Mouse (Mus musculus): ENCODE results near the gene Kidins220. TPM values are rescaled to one million over a fixed set of nuclear protein-coding genes. Genes with fewer than 3 reads are reported as not detected.

The Kidins220 gene
- total and polyA plus RNA-seq, 2 experiments = 21.8 to 26.6 TPM

DNA sequence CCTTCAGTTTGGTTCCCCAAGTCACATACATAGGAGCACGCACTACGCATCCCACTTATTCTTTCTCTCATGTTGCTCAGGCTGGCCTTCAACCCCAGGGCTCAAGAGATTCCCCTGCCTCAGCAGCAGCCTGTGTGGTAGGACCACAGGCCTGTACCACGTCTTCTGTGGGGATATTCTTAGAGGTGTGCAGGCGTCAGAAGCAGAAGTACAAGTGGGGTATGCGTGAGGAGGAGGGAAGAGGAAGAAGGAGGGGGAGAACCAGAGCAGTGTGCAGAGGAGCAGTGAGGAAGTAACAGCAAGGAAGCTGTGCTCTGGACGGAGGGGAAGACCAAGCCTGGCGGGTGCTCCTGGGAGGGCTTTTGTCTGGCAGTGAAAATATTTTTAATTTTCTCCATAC is 79.8 kb downstream of the Kidins220 start:
- DNase-seq (ENCODE audit: extremely low read depth, low read depth, low spot score) = no peak
- H3K27ac ChIP-seq (replicated peaks; ENCODE audit: insufficient read depth, low read depth, low read length) = no peak overlapping the region
- TF ChIP-seq CTCF (IDR thresholded peaks at IDR 0.05; ENCODE audit: low read depth, low read length) (no peak), POLR2A (IDR thresholded peaks at IDR 0.05; ENCODE audit: extremely low read depth, insufficient read depth, low read length) (no peak)
- peaks cover 52% of the 10 kb centered on the region for H3K36me3 ChIP-seq (ENCODE audit: control insufficient read depth, insufficient read depth, low read length)
- H3K4me1 ChIP-seq (ENCODE audit: control insufficient read depth, insufficient read depth, low read length) = no peaks in the 10 kb centered on the region
- WGBS = 85% methylated on average over 7 of the region's 7 CpGs
- no peak overlapping the region for H3K9ac ChIP-seq (ENCODE audit: low read depth, low read length)
- H3K79me2 ChIP-seq (ENCODE audit: control insufficient read depth, insufficient read depth, low read length) = no peaks in the 10 kb centered on the region
- no peaks in the 10 kb centered on the region for H3K27me3 ChIP-seq (ENCODE audit: control insufficient read depth, insufficient read depth, low read length)
- no peak overlapping the region for H3K4me3 ChIP-seq (ENCODE audit: insufficient read depth, low read depth, low read length)

DNA sequence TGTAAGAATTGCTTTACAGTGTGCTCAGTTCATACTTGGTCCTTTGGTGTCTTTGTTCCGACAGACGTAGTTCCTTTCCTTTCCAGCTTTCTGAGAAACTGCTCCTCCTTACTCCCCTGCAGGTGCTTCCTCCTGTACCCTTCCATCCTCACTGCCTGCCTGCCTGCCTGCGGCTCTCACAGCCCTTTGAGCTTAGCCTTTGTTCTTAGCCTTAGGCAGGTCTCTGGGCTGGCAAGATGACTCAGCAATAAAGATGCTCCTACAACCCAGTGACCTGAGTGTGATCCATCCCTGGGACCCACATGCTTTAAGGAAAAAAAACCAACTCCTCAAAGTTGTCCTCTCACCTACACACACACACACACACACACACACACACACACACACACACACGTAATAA is 80.2 kb downstream of the Kidins220 start:
- Histone ChIP-seq H3K79me2 (ENCODE audit: control insufficient read depth, insufficient read depth, low read length) (no peaks in the 10 kb centered on the region), H3K4me1 (ENCODE audit: control insufficient read depth, insufficient read depth, low read length) (no peaks in the 10 kb centered on the region), H3K27ac (replicated peaks; ENCODE audit: insufficient read depth, low read depth, low read length) (no peak overlapping the region), H3K4me3 (ENCODE audit: insufficient read depth, low read depth, low read length) (no peak overlapping the region), H3K36me3 (ENCODE audit: control insufficient read depth, insufficient read depth, low read length) (peaks cover 51% of the 10 kb centered on the region), H3K9ac (ENCODE audit: low read depth, low read length) (no peak overlapping the region), H3K27me3 (ENCODE audit: control insufficient read depth, insufficient read depth, low read length) (no peaks in the 10 kb centered on the region)
- 80% methylated on average over 4 of the region's 4 CpGs for WGBS
- no peak for DNase-seq (ENCODE audit: extremely low read depth, low read depth, low spot score)
- TF ChIP-seq POLR2A (IDR thresholded peaks at IDR 0.05; ENCODE audit: extremely low read depth, insufficient read depth, low read length) (no peak), CTCF (IDR thresholded peaks at IDR 0.05; ENCODE audit: low read depth, low read length) (no peak)

DNA sequence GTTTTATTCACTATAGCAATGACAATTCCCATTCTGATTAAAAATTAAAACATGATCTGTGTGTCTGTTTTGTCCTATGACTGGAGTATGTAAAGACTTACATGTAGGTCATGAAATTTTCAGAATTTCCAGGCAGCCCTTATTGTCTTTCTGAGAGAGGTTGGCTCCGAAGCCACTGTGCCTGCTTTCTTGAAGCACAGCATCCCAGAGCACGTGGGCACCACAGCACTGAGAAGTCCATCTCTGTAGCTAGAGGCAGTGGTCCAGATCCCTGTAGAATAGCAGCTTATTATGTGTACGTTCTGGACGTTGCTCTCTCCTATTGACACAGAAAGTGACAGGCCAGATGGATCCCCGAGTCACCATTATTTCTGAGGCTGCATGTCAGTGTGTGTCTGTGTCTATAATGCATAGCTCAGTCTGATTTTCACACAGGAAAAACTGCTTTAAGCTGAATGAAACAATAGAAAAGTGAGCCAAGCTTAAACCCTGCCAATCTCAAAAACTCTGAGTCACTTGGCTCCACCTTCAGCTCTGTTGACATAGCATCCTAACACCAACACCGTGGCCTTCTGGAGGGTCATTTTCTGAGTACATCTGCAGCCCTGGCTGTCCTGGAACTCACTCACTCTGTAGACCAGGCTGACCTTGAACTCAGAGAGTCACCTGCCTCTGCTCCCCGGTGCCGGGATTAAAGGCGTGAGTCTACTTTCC is 84.9 kb downstream of the Kidins220 start:
- no peaks in the 10 kb centered on the region for H3K27me3 ChIP-seq (ENCODE audit: control insufficient read depth, insufficient read depth, low read length)
- no peak overlapping the region for H3K4me3 ChIP-seq (ENCODE audit: insufficient read depth, low read depth, low read length)
- no peak overlapping the region for H3K27ac ChIP-seq (replicated peaks; ENCODE audit: insufficient read depth, low read depth, low read length)
- 52% methylated on average over 9 of the region's 9 CpGs for WGBS
- peak; percentile 61 for DNase-seq (ENCODE audit: extremely low read depth, low read depth, low spot score)
- no peak overlapping the region for H3K9ac ChIP-seq (ENCODE audit: low read depth, low read length)
- H3K36me3 ChIP-seq (ENCODE audit: control insufficient read depth, insufficient read depth, low read length) = peaks cover 22% of the 10 kb centered on the region; the same call in 1 of the 2 replicates
- no peaks in the 10 kb centered on the region for H3K4me1 ChIP-seq (ENCODE audit: control insufficient read depth, insufficient read depth, low read length)
- TF ChIP-seq POLR2A (IDR thresholded peaks at IDR 0.05; ENCODE audit: extremely low read depth, insufficient read depth, low read length) (no peak), CTCF (IDR thresholded peaks at IDR 0.05; ENCODE audit: low read depth, low read length) (no peak)
- no peaks in the 10 kb centered on the region for H3K79me2 ChIP-seq (ENCODE audit: control insufficient read depth, insufficient read depth, low read length)

DNA sequence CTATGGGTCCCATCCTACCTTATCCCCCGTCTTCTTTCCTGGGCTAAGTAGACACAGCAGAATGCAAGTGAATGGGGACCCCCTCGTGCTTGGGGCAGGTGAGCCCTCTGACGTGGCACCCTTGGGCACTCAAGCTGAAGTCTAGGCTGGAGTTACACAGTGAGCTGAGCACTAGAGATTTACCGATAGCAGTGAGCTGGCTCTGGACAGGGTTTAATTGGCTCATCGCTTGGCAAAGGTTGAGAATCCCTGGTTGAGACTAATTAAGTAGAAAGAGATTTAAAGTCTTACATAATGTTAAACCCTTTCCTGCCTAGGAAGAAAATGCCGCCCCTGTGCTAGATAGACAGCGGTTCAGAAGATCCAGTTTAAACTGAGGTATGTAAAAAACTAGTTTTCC is 86.2 kb downstream of the Kidins220 start:
- H3K79me2 ChIP-seq (ENCODE audit: control insufficient read depth, insufficient read depth, low read length) = no peaks in the 10 kb centered on the region
- no peak overlapping the region for H3K4me3 ChIP-seq (ENCODE audit: insufficient read depth, low read depth, low read length)
- no peaks in the 10 kb centered on the region for H3K4me1 ChIP-seq (ENCODE audit: control insufficient read depth, insufficient read depth, low read length)
- no peak overlapping the region for H3K27ac ChIP-seq (replicated peaks; ENCODE audit: insufficient read depth, low read depth, low read length)
- DNase-seq (ENCODE audit: extremely low read depth, low read depth, low spot score) = peak; percentile 37
- H3K27me3 ChIP-seq (ENCODE audit: control insufficient read depth, insufficient read depth, low read length) = no peaks in the 10 kb centered on the region
- no peak overlapping the region for H3K9ac ChIP-seq (ENCODE audit: low read depth, low read length)
- TF ChIP-seq POLR2A (IDR thresholded peaks at IDR 0.05; ENCODE audit: extremely low read depth, insufficient read depth, low read length) (no peak), CTCF (IDR thresholded peaks at IDR 0.05; ENCODE audit: low read depth, low read length) (no peak)
- WGBS = 83% methylated on average over 7 of the region's 7 CpGs
- peaks cover 18% of the 10 kb centered on the region; the same call in 1 of the 2 replicates for H3K36me3 ChIP-seq (ENCODE audit: control insufficient read depth, insufficient read depth, low read length)

DNA sequence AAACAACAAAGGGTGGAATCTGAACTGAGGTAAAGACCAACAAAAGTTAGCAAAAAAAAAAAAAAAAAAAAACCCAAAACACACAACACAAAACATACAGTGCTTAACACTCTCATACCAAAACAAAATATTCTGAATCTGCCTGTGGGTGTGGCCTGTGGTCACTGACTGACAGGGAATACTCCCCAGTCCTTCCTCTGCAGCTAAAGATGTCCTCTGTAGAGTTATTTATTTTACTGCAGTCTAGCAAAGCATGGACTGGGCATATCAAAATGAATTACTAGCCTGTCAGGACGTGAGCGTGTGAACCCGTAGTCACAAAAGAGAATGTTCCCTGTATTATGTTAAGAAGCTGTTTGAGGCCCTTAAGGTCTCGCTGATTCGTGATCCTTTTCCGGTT is 87.5 kb downstream of the Kidins220 start:
- no peak overlapping the region for H3K27ac ChIP-seq (replicated peaks; ENCODE audit: insufficient read depth, low read depth, low read length)
- H3K4me1 ChIP-seq (ENCODE audit: control insufficient read depth, insufficient read depth, low read length) = no peaks in the 10 kb centered on the region
- 92% methylated on average over 6 of the region's 6 CpGs for WGBS
- no peaks in the 10 kb centered on the region for H3K79me2 ChIP-seq (ENCODE audit: control insufficient read depth, insufficient read depth, low read length)
- no peak overlapping the region for H3K9ac ChIP-seq (ENCODE audit: low read depth, low read length)
- H3K36me3 ChIP-seq (ENCODE audit: control insufficient read depth, insufficient read depth, low read length) = peaks cover 11% of the 10 kb centered on the region; the same call in 1 of the 2 replicates
- no peak overlapping the region for H3K4me3 ChIP-seq (ENCODE audit: insufficient read depth, low read depth, low read length)
- DNase-seq (ENCODE audit: extremely low read depth, low read depth, low spot score) = no peak
- H3K27me3 ChIP-seq (ENCODE audit: control insufficient read depth, insufficient read depth, low read length) = no peaks in the 10 kb centered on the region
- no peak for TF ChIP-seq CTCF (IDR thresholded peaks at IDR 0.05; ENCODE audit: low read depth, low read length)
- TF ChIP-seq POLR2A (IDR thresholded peaks at IDR 0.05; ENCODE audit: extremely low read depth, insufficient read depth, low read length) = no peak

DNA sequence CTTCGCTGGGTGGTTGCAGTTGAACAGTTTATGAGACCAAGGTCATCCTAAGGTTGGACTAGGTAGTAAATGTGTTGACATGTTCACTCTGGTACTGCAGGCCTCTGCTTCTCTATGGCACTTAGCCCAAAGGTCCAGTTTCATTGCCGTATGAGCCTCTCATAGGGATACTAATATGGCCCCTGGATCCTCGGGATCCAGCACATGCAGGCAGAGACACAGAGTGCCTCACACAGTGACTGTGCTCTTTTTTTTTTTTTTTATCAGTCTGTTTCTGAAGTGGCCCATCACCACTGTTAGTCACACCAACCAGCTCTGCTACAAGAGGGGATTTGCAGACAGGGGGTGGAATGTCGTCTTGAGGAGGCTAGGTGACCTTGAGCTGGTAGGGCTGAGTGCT is 98.6 kb downstream of the Kidins220 start:
- Histone ChIP-seq H3K79me2 (ENCODE audit: control insufficient read depth, insufficient read depth, low read length) (no peaks in the 10 kb centered on the region), H3K4me3 (ENCODE audit: insufficient read depth, low read depth, low read length) (no peak overlapping the region), H3K27ac (replicated peaks; ENCODE audit: insufficient read depth, low read depth, low read length) (no peak overlapping the region), H3K4me1 (ENCODE audit: control insufficient read depth, insufficient read depth, low read length) (no peaks in the 10 kb centered on the region), H3K36me3 (ENCODE audit: control insufficient read depth, insufficient read depth, low read length) (no peaks in the 10 kb centered on the region), H3K9ac (ENCODE audit: low read depth, low read length) (no peak overlapping the region), H3K27me3 (ENCODE audit: control insufficient read depth, insufficient read depth, low read length) (no peaks in the 10 kb centered on the region)
- DNase-seq (ENCODE audit: extremely low read depth, low read depth, low spot score) = no peak
- no peak for TF ChIP-seq POLR2A (IDR thresholded peaks at IDR 0.05; ENCODE audit: extremely low read depth, insufficient read depth, low read length)
- TF ChIP-seq CTCF (IDR thresholded peaks at IDR 0.05; ENCODE audit: low read depth, low read length) = no peak
- WGBS = 80% methylated on average over 4 of the region's 4 CpGs

Measured in liver, adult 2 months (tissue).